In genomic region chr15:95787578-95787977, GRCm38 (mm10) we compare ENCODE assay signal across 11 mouse cellular contexts. TPM values are rescaled to one million over a fixed set of nuclear protein-coding genes. Genes with fewer than 3 reads are reported as not detected.
A peak's percentile ranks its signal among the peaks of the same experiment; 100 is the strongest.
DNase-seq lines count a peak whose midpoint lies in the region; ATAC-seq and TF ChIP-seq lines count a peak whose summit lies in the region.
"Had no signal": no experiment of that assay in that cellular context is flagged by ENCODE, and none has a peak within 500 bp of the region (broad histone marks: within the 10 kb centered on the region; RNA-seq: fewer than 3 reads in every experiment).

No protein-coding gene starts in this region.

- no peak overlapping the region for H3K27ac ChIP-seq in liver, embryonic 14.5 days
- no peak overlapping the region for H3K27ac ChIP-seq in CH12.LX (ENCODE audit: insufficient read depth, low read depth)
- H3K27ac ChIP-seq: limb, embryonic 12.5 days had no signal

- no peaks in the 10 kb centered on the region for H3K9me3 ChIP-seq in liver, embryonic 14.5 days (ENCODE audit: control insufficient read depth, low read length)
- peaks cover 4% of the 10 kb centered on the region for H3K9me3 ChIP-seq in CH12.LX (replicated peaks; ENCODE audit: low read length)
- H3K9me3 ChIP-seq: limb, embryonic 12.5 days had no signal

- peak; percentile 73 for TF ChIP-seq CTCF in liver, embryonic 14.5 days (IDR thresholded peaks at IDR 0.05; ENCODE audit: low read depth)
- peak; percentile 41 to 52 for TF ChIP-seq CTCF in CH12.LX (conservative IDR thresholded peaks at IDR 0.05 in 1 of 2, IDR thresholded peaks at IDR 0.05 in 1 of 2; ENCODE audit: low read depth in 2 of 2, low read length in 2 of 2)

- H3K4me2 ChIP-seq in liver, embryonic 14.5 days (ENCODE audit: low read depth): no peak overlapping the region
- H3K4me2 ChIP-seq in CH12.LX (ENCODE audit: insufficient read depth, low read depth, poor library complexity, severe bottlenecking): no peak overlapping the region
- H3K4me2 ChIP-seq: limb, embryonic 12.5 days had no signal

- TF ChIP-seq RAD21 in CH12.LX (IDR thresholded peaks at IDR 0.05; ENCODE audit: low read depth, low read length): no peak; the same call in 1 of the 2 replicates

- H3K9ac ChIP-seq in liver, embryonic 14.5 days (replicated peaks): no peak overlapping the region
- no peak overlapping the region for H3K9ac ChIP-seq in CH12.LX (ENCODE audit: insufficient read depth, low read depth)
- H3K9ac ChIP-seq: limb, embryonic 12.5 days had no signal

- no peaks in the 10 kb centered on the region for H3K36me3 ChIP-seq in liver, embryonic 14.5 days (replicated peaks; ENCODE audit: control insufficient read depth, insufficient read depth, low read depth)
- peaks cover 0 to 7% of the 10 kb centered on the region in 2 experiments for H3K36me3 ChIP-seq in CH12.LX (replicated peaks in 1 of 2; ENCODE audit: control insufficient read depth in 1 of 2, insufficient read depth in 1 of 2, low read length in 1 of 2)
- H3K36me3 ChIP-seq: limb, embryonic 12.5 days had no signal

- dilution Hi-C loops in CH12.LX (cut with MboI; ENCODE audit: extremely low pct_ligation_motif_present, extremely low pct_unique_long_range_greater_than_20kb, low sequenced_read_pairs): no loop called here

- in situ Hi-C loops in CH12.LX (cut with MboI; ENCODE audit: low pct_ligation_motif_present, low pct_unique_long_range_greater_than_20kb, low sequenced_read_pairs): no loop called here

- WGBS in liver, embryonic 14.5 days (ENCODE audit: insufficient replicate concordance): 47% methylated on average over 3 of the region's 3 CpGs

- H3K4me1 ChIP-seq in liver, embryonic 14.5 days (replicated peaks; ENCODE audit: control insufficient read depth in 2 of 2, insufficient read depth in 2 of 2, low read length in 1 of 2): peaks cover 7 to 9% of the 10 kb centered on the region in 2 experiments; a peak in 3 of 4 replicates
- peaks cover 0 to 15% of the 10 kb centered on the region in 2 experiments; a peak in 3 of 4 replicates for H3K4me1 ChIP-seq in CH12.LX (ENCODE audit: control insufficient read depth in 1 of 2, insufficient read depth in 2 of 2)

- DNase-seq in CD4-positive, CD25-positive, alpha-beta regulatory T cell, adult 2 months (ENCODE audit: low read depth, low spot score): peak; percentile 65
- no peak for DNase-seq in liver, embryonic 14.5 days (ENCODE audit: low read depth in 3 of 3, low spot score in 3 of 3)
- DNase-seq in liver: no peak
- no peak for DNase-seq in CH12.LX (ENCODE audit: extremely low read depth)
- DNase-seq in c-Kit-positive CD71-positive TER-119-positive erythroid progenitor cells, embryonic 14.5 days (ENCODE audit: low spot score): peak; percentile 30
- DNase-seq in frontal cortex, postnatal 10 days (ENCODE audit: low spot score in 2 of 2): no peak
- no peak for DNase-seq in layer of hippocampus, postnatal 14 days (ENCODE audit: low spot score in 2 of 2)
- DNase-seq: cerebellum, adult 11 months; right cerebral cortex, postnatal 25 days had no signal

- no peak for ATAC-seq in CD4-positive, CD25-positive, alpha-beta regulatory T cell, adult 4 months
- no peak for ATAC-seq in liver, embryonic 14.5 days (ENCODE audit: insufficient read depth)

- H3K27me3 ChIP-seq in liver, embryonic 14.5 days (ENCODE audit: control insufficient read depth, insufficient read depth, low read length): peaks cover 4% of the 10 kb centered on the region
- no peaks in the 10 kb centered on the region for H3K27me3 ChIP-seq in CH12.LX (replicated peaks)

- TF ChIP-seq EP300 in liver, embryonic 14.5 days (IDR thresholded peaks at IDR 0.05; ENCODE audit: low read depth): no peak
- no peak for TF ChIP-seq EP300 in CH12.LX (IDR thresholded peaks at IDR 0.05; ENCODE audit: low read length)

- TF ChIP-seq POLR2A in CH12.LX (IDR thresholded peaks at IDR 0.05; ENCODE audit: low read depth, low read length): no peak

- H3K4me3 ChIP-seq in liver, embryonic 14.5 days (ENCODE audit: insufficient read depth in 1 of 2, low read depth in 2 of 2, low read length in 2 of 2): no peak overlapping the region
- H3K4me3 ChIP-seq in CH12.LX (replicated peaks in 1 of 3; ENCODE audit: low read depth in 2 of 3, low read length in 2 of 3, poor library complexity in 1 of 3): no peak overlapping the region
- H3K4me3 ChIP-seq: limb, embryonic 12.5 days had no signal

- H3K79me2 ChIP-seq in CH12.LX (replicated peaks; ENCODE audit: control insufficient read depth, extremely low read depth, insufficient read depth, poor library complexity, severe bottlenecking): peaks cover 8% of the 10 kb centered on the region

TF ChIP-seq in CH12.LX, 34 proteins besides CTCF, POLR2A, EP300 and RAD21:
- TF ChIP-seq USF2 (conservative IDR thresholded peaks at IDR 0.05; ENCODE audit: low read depth, low read length): no peak
- TF ChIP-seq KAT2A (IDR thresholded peaks at IDR 0.05; ENCODE audit: insufficient replicate concordance, low read length): no peak
- TF ChIP-seq GABPA (IDR thresholded peaks at IDR 0.05; ENCODE audit: insufficient replicate concordance, low read depth, low read length): no peak
- no peak for TF ChIP-seq NELFE (IDR thresholded peaks at IDR 0.05; ENCODE audit: low read depth, low read length)
- TF ChIP-seq PAX5 (IDR thresholded peaks at IDR 0.05; ENCODE audit: low read length): no peak
- TF ChIP-seq ZC3H11A (IDR thresholded peaks at IDR 0.05; ENCODE audit: low read depth, low read length): no peak
- no peak for TF ChIP-seq E2F4 (IDR thresholded peaks at IDR 0.05; ENCODE audit: insufficient replicate concordance, low read depth, low read length)
- TF ChIP-seq CHD1 (IDR thresholded peaks at IDR 0.05; ENCODE audit: low read depth, low read length): no peak
- no peak for TF ChIP-seq JUND (conservative IDR thresholded peaks at IDR 0.05; ENCODE audit: low read depth, low read length)

RNA-seq across cellular contexts. Expression of gene Ano6, which starts 3.1 kb away (rescaled TPM):
- polyA plus RNA-seq in CD4-positive, CD25-positive, alpha-beta regulatory T cell, adult 4 months (2017; shearing (Covaris generic)): 10 to 100 TPM; 34.8 to 54.6 TPM
- 3.7 and 4.7 TPM in 2 replicates for polyA plus RNA-seq in liver, embryonic 14.5 days (2012; rRNA removed)
- polyA plus RNA-seq in liver, embryonic 14.5 days (2014; fragmentation: Nextera tagmentation; extraction: Ambion mirVana): 6.3 and 9.0 TPM in 2 replicates
- total RNA-seq in CH12.LX (2012; rRNA removed): 18.4 and 21.3 TPM in 2 replicates
- 14.1 and 14.9 TPM in 2 replicates for total RNA-seq in CH12.LX (2014; rRNA removed)
- 24.7 and 27.0 TPM in 2 replicates for polyA plus RNA-seq in CH12.LX (2012; ENCODE audit: insufficient read length, low read depth)
- total RNA-seq in layer of hippocampus, postnatal 14 days (2021): 10 to 100 TPM; 22.5 to 29.5 TPM

Comparison
In these comparisons a context has a peak if more than half of its experiments do, and no peak if none do; other contexts are left out.
1. DNase-seq: peak in CD4-positive, CD25-positive, alpha-beta regulatory T cell, adult 2 months (single experiment) and c-Kit-positive CD71-positive TER-119-positive erythroid progenitor cells, embryonic 14.5 days (single experiment); none in liver, embryonic 14.5 days (0 of 3), liver (single experiment), CH12.LX (single experiment), frontal cortex, postnatal 10 days (0 of 2) and layer of hippocampus, postnatal 14 days (0 of 2).